Mouse (Mus musculus) embryonic facial prominence, embryonic 12.5 days (tissue): ENCODE measurements at regions not wholly inside any gene's neighbourhood (a gene's known extent, or its start where the extent isn't known, plus 50 kb on each side); places are given as distances from the start of the nearest gene placed in this dataset.
"Not testable (repeated sequence)": the region's sequence is repeated elsewhere in the genome, so short reads cannot be mapped to it uniquely, and the experiment has no call there.

Experiments
- ATAC-seq: fragments of 200-750 bp; cut with Nextera tagmentation; 2 replicates; pipeline ENCODE4 v1.8.0; 2017; ENCODE audit not compliant: insufficient number of reproducible peaks, insufficient read depth, low FRiP score, low TSS enrichment
- H3K27ac ChIP-seq: fragments of 300-500 bp; sonication (generic); 2 replicates; pipeline ENCODE4 v1.5.1; 2016; ENCODE audit warnings: mild to moderate bottlenecking
- H3K27me3 ChIP-seq: fragments of 300-500 bp; sonication (generic); 2 replicates; pipeline ENCODE4 v1.6.1; 2016; ENCODE audit warnings: mild to moderate bottlenecking, moderate library complexity
- H3K36me3 ChIP-seq: fragments of 300-500 bp; sonication (generic); 2 replicates; pipeline ENCODE4 v1.6.1; 2016; ENCODE audit warnings: mild to moderate bottlenecking
- H3K4me1 ChIP-seq: fragments of 300-500 bp; sonication (generic); 2 replicates; pipeline ENCODE4 v1.6.1; 2016
- H3K4me2 ChIP-seq: fragments of 300-500 bp; sonication (generic); replicated peaks from 2 replicates; pipeline ENCODE4 v1.6.1; 2016; ENCODE audit warnings: mild to moderate bottlenecking, moderate library complexity
- H3K4me3 ChIP-seq: fragments of 300-500 bp; sonication (generic); 2 replicates; pipeline ENCODE4 v1.5.1; 2016; ENCODE audit warnings: mild to moderate bottlenecking
- H3K9ac ChIP-seq: fragments of 300-500 bp; sonication (generic); 2 replicates; pipeline ENCODE4 v1.6.1; 2016; ENCODE audit warnings: mild to moderate bottlenecking, moderate library complexity
- H3K9me3 ChIP-seq: fragments of 300-500 bp; sonication (generic); 2 replicates; pipeline ENCODE4 v1.6.1; 2016; ENCODE audit warnings: mild to moderate bottlenecking, moderate library complexity
- WGBS: fragments of 180-500 bp; shearing (Covaris S2); methylation state at CpG from one replicate; pipeline ENCODE4 v1.1.7; 2016; 5-methylcytosine and 5-hydroxymethylcytosine counted together

- no peaks in the 10 kb centered on the region for H3K9me3 ChIP-seq
- H3K9ac ChIP-seq = no peak overlapping the region
- H3K27me3 ChIP-seq = no peaks in the 10 kb centered on the region
- H3K4me1 ChIP-seq = no peaks in the 10 kb centered on the region
- no peaks in the 10 kb centered on the region for H3K36me3 ChIP-seq
- ATAC-seq = no peak
- no peak overlapping the region for H3K4me2 ChIP-seq
- H3K4me3 ChIP-seq = no peak overlapping the region
- 84% methylated on average over 3 of the region's 3 CpGs for WGBS
- no peak overlapping the region for H3K27ac ChIP-seq
Observed at GRCm38 (mm10) chr15:52406156-52406885, 1478.4 kb upstream of the Gm7489 start.

GRCm38 (mm10) chr15:52412869-52413771, 1471.6 kb upstream of the Gm7489 start:
- ATAC-seq = no peak
- 36% methylated on average over 18 of the region's 18 CpGs for WGBS

GRCm38 (mm10) chr15:52425976-52426375, 1458.7 kb upstream of the Gm7489 start:
- Histone ChIP-seq H3K9ac (no peak overlapping the region), H3K4me1 (no peaks in the 10 kb centered on the region), H3K27ac (no peak overlapping the region), H3K9me3 (no peaks in the 10 kb centered on the region), H3K36me3 (no peaks in the 10 kb centered on the region), H3K4me2 (no peak overlapping the region), H3K4me3 (no peak overlapping the region), H3K27me3 (no peaks in the 10 kb centered on the region)
- ATAC-seq = no peak

More at GRCm38 (mm10) chr15:52412869-52413771, 1471.6 kb upstream of the Gm7489 start:
- H3K4me2 ChIP-seq = peak overlapping the region; percentile 8
- no peaks in the 10 kb centered on the region for H3K27me3 ChIP-seq
- no peaks in the 10 kb centered on the region for H3K9me3 ChIP-seq
- peak overlapping the region; percentile 54; the same call in 1 of the 2 replicates for H3K27ac ChIP-seq
- no peaks in the 10 kb centered on the region for H3K36me3 ChIP-seq
- H3K4me3 ChIP-seq = no peak overlapping the region
- H3K4me1 ChIP-seq = peaks cover 6% of the 10 kb centered on the region; the same call in 1 of the 2 replicates
- H3K9ac ChIP-seq = no peak overlapping the region

GRCm38 (mm10) chr15:52430491-52431158, 1454.1 kb upstream of the Gm7489 start:
- no peak overlapping the region for H3K4me3 ChIP-seq
- no peaks in the 10 kb centered on the region for H3K9me3 ChIP-seq
- ATAC-seq = no peak
- H3K27ac ChIP-seq = no peak overlapping the region
- no peak overlapping the region; the same call in 1 of the 2 replicates for H3K9ac ChIP-seq
- H3K4me2 ChIP-seq = no peak overlapping the region
- no peaks in the 10 kb centered on the region for H3K36me3 ChIP-seq
- no peaks in the 10 kb centered on the region for H3K27me3 ChIP-seq
- WGBS = 84% methylated on average over 6 of the region's 6 CpGs
- H3K4me1 ChIP-seq = no peaks in the 10 kb centered on the region

GRCm38 (mm10) chr15:52433639-52434038, 1451.1 kb upstream of the Gm7489 start:
- H3K4me2 ChIP-seq = no peak overlapping the region
- no peaks in the 10 kb centered on the region for H3K9me3 ChIP-seq
- H3K27me3 ChIP-seq = no peaks in the 10 kb centered on the region
- H3K36me3 ChIP-seq = no peaks in the 10 kb centered on the region
- no peak overlapping the region for H3K4me3 ChIP-seq
- ATAC-seq = no peak
- 88% methylated on average over 2 of the region's 2 CpGs for WGBS
- no peak overlapping the region for H3K27ac ChIP-seq
- no peaks in the 10 kb centered on the region for H3K4me1 ChIP-seq
- H3K9ac ChIP-seq = no peak overlapping the region

- Histone ChIP-seq H3K27ac (no peak overlapping the region), H3K9ac (no peak overlapping the region)
Observed at GRCm38 (mm10) chr15:52438403-52438802, 1446.3 kb upstream of the Gm7489 start.

GRCm38 (mm10) chr15:52458782-52459181, 1425.9 kb upstream of the Gm7489 start:
- no peaks in the 10 kb centered on the region for H3K36me3 ChIP-seq
- no peak overlapping the region for H3K4me3 ChIP-seq
- 0% methylated on average over 3 of the region's 3 CpGs for WGBS
- H3K9ac ChIP-seq = no peak overlapping the region
- H3K27ac ChIP-seq = no peak overlapping the region
- no peaks in the 10 kb centered on the region for H3K9me3 ChIP-seq
- H3K4me1 ChIP-seq = peaks cover 10% of the 10 kb centered on the region
- H3K4me2 ChIP-seq = no peak overlapping the region
- H3K27me3 ChIP-seq = no peaks in the 10 kb centered on the region
- peak; percentile 87 for ATAC-seq

More at GRCm38 (mm10) chr15:52438403-52438802, 1446.3 kb upstream of the Gm7489 start:
- no peaks in the 10 kb centered on the region for H3K36me3 ChIP-seq
- no peak overlapping the region for H3K4me3 ChIP-seq
- 94% methylated on average over 1 of the region's 1 CpGs for WGBS
- no peaks in the 10 kb centered on the region for H3K9me3 ChIP-seq
- H3K4me1 ChIP-seq = no peaks in the 10 kb centered on the region
- H3K4me2 ChIP-seq = no peak overlapping the region
- no peaks in the 10 kb centered on the region for H3K27me3 ChIP-seq
- no peak for ATAC-seq

GRCm38 (mm10) chr15:52459315-52459714, 1425.4 kb upstream of the Gm7489 start:
- H3K9me3 ChIP-seq = no peaks in the 10 kb centered on the region
- ATAC-seq = no peak
- no peaks in the 10 kb centered on the region for H3K36me3 ChIP-seq
- no peak overlapping the region for H3K27ac ChIP-seq
- no peak overlapping the region for H3K4me2 ChIP-seq
- H3K4me1 ChIP-seq = peaks cover 13% of the 10 kb centered on the region
- H3K27me3 ChIP-seq = no peaks in the 10 kb centered on the region
- 53% methylated on average over 1 of the region's 1 CpGs for WGBS
- H3K9ac ChIP-seq = no peak overlapping the region
- no peak overlapping the region for H3K4me3 ChIP-seq

- Histone ChIP-seq H3K36me3 (no peaks in the 10 kb centered on the region), H3K4me3 (no peak overlapping the region), H3K27me3 (no peaks in the 10 kb centered on the region), H3K9ac (no peak overlapping the region), H3K27ac (no peak overlapping the region), H3K4me1 (peaks cover 8% of the 10 kb centered on the region; the same call in 1 of the 2 replicates), H3K4me2 (0 out of 2 replicates have a peak overlapping the region, but pooled peaks have one; percentile 2), H3K9me3 (no peaks in the 10 kb centered on the region)
- WGBS = 10% methylated on average over 8 of the region's 8 CpGs
- ATAC-seq = peak; percentile 81
Observed at GRCm38 (mm10) chr15:52464226-52465138, 1420.2 kb upstream of the Gm7489 start.

GRCm38 (mm10) chr15:52478124-52478523, 1406.6 kb upstream of the Gm7489 start:
- ATAC-seq, H3K27ac ChIP-seq, H3K4me3 ChIP-seq, H3K9me3 ChIP-seq, H3K9ac ChIP-seq, H3K4me2 ChIP-seq, H3K4me1 ChIP-seq, H3K36me3 ChIP-seq, H3K27me3 ChIP-seq: not testable (repeated sequence)
- 92% methylated on average over 18 of the region's 20 CpGs for WGBS

GRCm38 (mm10) chr15:52480834-52481233, 1403.9 kb upstream of the Gm7489 start:
- no peak for ATAC-seq
- no peak overlapping the region for H3K9ac ChIP-seq
- H3K4me1 ChIP-seq = no peaks in the 10 kb centered on the region
- no peaks in the 10 kb centered on the region for H3K9me3 ChIP-seq
- no peak overlapping the region for H3K4me2 ChIP-seq
- no peak overlapping the region for H3K4me3 ChIP-seq
- H3K27me3 ChIP-seq = no peaks in the 10 kb centered on the region
- H3K27ac ChIP-seq = no peak overlapping the region
- no peaks in the 10 kb centered on the region for H3K36me3 ChIP-seq
- 62% methylated on average over 3 of the region's 3 CpGs for WGBS
